Mouse (Mus musculus) lung, postnatal 14 days (tissue): ENCODE results near the gene Imp4.

Experiments
- DNase-seq: peaks from one replicate; pipeline ENCODE4 v3.0.0; 2021

Imp4 gene

DNA sequence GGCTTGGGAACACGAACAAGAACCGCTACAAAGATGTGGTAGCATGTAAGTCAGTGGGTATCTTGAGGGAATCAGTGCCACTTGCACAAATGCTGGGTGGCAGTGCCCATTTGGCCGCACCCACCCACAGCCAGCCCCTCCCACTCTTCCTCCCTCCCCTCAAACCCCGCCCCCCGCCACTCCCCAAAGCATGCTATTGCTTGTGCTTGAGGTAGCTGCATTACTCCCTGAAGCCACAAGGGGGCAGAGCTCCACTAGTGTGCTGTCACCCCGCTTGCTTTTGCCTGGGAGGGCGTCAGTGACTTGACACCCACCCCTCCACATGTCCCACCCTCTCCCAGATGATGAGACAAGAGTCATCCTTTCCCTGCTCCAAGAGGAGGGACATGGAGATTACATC is 23.1 kb downstream of the Imp4 start:
- peak; percentile 72 for DNase-seq

DNA sequence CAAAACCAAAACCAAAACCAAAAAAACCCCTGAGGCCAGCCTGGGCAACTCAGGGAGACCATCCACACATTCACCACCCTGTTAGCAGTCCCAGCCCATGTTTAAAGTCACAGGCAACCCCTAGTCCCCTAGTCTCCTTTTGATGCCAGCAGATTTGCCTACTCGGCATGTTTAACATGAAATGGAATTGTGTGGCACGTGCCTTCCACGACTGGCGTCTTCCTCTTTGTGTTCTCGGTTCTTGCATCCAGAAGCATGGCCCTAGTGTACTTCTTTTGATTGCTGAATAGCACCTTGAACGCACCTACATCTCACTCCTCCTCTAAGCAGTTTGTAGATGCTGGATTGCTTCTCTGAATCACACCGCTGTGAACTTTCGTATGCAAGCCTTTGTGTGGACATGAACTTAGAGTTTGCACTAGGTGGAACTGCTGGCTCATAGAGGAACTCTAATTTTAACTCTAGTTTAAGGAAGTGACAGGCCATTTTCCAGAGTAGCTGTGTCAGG is 24.7 kb downstream of the Imp4 start:
- peak; percentile 8 for DNase-seq

DNA sequence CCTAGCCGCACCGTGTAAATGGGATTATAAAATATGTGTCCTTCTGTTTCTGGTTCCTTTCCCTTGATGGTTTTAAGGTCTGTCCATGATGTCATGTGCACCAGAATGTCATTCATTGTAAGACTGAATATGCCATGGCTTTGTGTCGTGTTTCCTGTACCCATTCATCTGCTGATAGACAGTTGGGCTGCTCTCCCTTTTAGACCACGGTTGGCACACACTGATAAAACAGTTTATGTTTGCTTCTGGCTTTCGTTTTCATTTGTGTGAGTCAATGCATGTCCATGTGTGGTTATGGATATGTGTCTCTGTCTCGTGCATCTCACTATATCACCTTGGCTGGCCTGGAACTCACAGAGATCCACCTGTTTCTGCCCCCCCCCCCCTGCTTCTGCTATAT is 25.8 kb downstream of the Imp4 start:
- DNase-seq, result no peak

- DNase-seq, result no peak
Observed at GRCm38 (mm10) chr1:34468051-34468450, 28.4 kb downstream of the Imp4 start.

DNA sequence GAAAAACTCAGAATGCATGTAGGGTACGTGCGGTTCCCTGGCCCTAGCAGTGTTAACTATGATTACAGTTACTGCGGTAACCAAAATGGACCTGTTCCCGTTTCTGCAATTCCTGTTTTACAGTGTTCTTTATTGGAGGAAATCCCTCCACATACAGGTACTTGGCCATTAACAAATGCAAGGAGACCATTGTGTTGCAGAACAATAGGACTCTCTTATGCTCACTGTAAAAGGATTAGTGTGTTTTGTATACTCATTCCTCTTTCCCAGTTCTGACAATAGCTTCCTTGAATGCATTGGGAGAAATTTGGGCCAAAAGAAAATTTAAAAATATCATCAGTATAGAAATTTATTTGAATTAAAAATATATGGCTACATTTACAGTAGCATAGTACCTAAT is 28.8 kb downstream of the Imp4 start:
- no peak for DNase-seq

GRCm38 (mm10) chr1:34469801-34470200 is 30.1 kb downstream of the Imp4 start:
- DNase-seq, result no peak

GRCm38 (mm10) chr1:34472427-34473300 is 33.0 kb downstream of the Imp4 start:
- peak; percentile 54 for DNase-seq

DNA sequence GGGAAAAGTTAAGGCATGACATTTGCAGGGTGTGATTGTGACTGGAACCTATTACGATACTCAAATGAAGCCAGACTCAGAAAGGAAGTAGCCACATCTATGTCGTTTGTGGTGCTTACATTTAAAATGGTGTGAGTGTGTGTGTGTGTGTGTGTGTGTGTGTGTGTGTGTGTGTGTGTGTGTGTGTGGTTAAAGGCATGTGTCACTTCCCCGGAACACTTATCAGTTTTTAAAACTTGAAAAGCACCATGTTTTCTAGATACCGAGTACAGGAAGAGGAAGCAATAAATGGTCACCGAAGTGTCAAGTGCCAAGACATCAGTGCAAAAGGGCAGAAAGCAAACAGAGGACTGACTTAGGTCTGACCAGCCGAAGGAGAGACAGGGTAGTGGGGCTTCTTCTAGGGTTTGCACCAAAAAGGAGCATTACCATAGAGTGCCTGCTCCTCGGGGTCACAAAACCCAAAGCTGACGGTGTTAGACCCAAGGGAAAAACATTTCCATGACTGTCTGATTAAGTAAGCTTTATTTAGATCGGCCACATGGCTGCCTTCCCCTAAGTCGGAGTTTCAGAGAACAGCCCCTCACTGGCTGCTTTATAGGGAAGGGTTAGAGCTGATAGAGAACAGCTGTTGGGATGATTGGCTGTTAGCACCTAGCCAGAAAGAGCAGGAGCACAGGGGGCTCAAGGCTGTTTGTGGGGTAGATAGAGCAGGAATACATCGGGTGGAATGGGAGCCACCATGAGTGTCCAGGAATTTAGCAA is 39.4 kb downstream of the Imp4 start:
- DNase-seq, result no peak

GRCm38 (mm10) chr1:34480801-34481200 is 41.1 kb downstream of the Imp4 start:
- no peak for DNase-seq

DNA sequence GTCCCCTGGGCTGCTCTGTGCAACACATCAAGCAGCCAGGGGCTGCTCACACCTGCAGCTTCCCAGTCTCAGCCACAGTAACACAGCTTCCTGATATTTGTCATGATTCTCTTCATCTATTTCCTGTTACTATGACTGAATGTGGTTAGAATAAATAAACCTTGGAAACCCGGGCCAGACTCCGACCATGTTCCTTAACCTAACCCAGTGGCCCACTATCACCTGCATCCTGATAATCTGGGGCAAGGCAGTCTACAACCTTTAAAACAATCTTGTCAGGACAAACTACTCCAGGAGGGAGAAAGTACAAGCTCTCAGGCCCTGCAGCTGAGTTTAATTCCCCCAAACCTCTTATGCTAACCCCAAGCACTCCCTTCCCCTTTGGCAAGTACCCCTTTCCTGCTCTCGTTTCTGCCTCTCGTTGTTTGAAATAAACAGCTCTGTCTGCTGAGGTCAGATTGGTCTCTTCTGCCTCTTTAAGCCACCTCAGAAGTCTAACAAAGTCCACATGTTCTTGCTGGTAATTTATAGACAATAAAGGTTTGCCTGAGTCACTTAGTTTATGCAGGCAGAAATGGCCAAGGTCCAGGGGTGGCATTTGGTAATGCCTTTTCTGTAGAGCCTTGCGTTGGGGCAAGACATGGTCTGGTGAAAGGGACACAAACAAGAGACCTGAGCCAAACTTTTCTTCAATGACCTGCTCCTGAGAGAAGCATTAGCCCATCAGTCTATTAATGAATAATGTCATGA is 42.4 kb downstream of the Imp4 start:
- no peak for DNase-seq

GRCm38 (mm10) chr1:34484470-34484869 is 44.8 kb downstream of the Imp4 start:
- peak; percentile 9 for DNase-seq

GRCm38 (mm10) chr1:34485461-34486188 is 46.0 kb downstream of the Imp4 start:
- DNase-seq, result peak; percentile 58

GRCm38 (mm10) chr1:34487383-34487782 is 47.7 kb downstream of the Imp4 start:
- no peak for DNase-seq

DNA sequence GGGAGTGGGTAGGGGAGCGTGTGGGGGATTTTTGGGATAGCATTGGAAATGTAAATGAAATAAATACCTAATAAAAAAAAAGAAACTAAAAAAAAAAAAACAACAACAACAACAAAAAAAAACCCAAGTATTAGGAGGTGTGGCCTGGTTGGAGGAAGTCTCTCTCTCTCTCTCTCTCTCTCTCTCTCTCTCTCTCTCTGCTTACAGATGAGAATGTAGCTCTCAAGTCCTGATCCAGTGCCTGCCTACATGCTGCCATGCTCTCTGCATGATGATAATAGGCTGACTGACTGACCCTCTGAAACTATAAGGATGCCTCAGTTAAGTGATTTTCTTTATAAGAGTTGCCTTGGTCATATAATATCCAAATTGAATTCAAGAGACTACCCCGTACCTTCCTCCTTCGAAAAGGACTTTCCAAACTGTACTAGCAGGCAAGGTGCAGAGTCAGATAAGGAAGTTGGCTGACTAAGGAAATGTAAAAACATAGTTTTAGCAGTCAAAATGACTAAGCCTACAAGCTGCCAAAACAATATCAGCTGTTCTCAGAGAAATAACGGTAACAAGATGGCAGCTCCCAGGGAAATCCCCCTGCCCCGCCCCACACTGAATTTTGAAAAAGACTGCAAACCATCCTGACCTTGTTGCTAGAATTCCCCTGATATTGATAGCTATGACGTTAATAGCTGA is 50.3 kb downstream of the Imp4 start:
- DNase-seq, result no peak

GRCm38 (mm10) chr1:34491480-34491879 is 51.8 kb downstream of the Imp4 start:
- DNase-seq, result no peak
